Mouse (Mus musculus) embryonic fibroblast, embryonic 13.5 days (primary cell): ENCODE measurements around the gene Rapgef4.

ENCODE experiments used
- CTCF ChIP-seq: IDR thresholded peaks from 2 replicates; pipeline ENCODE4 v1.5.1; 2011; ENCODE audit warnings: mild to moderate bottlenecking, control low read depth, low read length, moderate library complexity, borderline replicate concordance; ENCODE audit not compliant: insufficient read depth
- POLR2A ChIP-seq: IDR thresholded peaks from 2 replicates; pipeline ENCODE4 v1.6.1; 2011; ENCODE audit warnings: low read depth, mild to moderate bottlenecking, control low read depth, low read length, moderate library complexity

DNA sequence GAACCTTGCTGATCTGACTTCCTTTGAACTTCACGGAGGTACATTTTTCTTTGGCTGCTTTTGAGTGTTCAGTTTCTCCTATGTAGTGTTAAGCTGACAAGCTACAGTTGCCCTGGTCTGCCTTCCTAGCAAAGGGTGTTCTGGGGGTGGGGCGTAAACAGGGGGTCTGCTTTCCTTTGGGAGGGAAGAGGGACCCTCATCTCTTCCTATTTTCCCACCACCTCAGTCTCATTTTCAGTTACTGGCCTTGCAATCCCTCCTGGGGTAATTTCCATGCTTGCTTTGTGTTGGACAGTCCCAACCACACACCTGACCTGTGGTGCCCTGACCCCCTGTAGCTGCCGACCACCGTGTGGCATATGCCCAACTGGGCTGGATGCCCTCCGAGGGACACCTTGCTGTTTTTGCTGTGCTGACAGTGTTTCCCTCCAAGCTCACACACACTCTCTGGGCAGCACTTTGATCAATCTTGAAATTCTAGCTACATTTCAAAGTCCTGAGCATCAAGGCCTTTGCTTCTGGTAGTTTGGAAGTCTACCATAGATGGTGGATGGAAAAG, 48.6 kb downstream of the Rapgef4 start:
- TF ChIP-seq CTCF (no peak), POLR2A (no peak)
